Mouse (Mus musculus): ENCODE results near the gene Cdk7. TPM values are rescaled to one million over a fixed set of nuclear protein-coding genes. Genes with fewer than 3 reads are reported as not detected.
"Not testable (repeated sequence)": the region's sequence is repeated elsewhere in the genome, so short reads cannot be mapped to it uniquely, and the experiment has no call there.

Gene Cdk7
- polyA plus RNA-seq, 1 experiment from 2014 or later: 87.2 TPM

- 0 out of 2 replicates have a peak, but pooled peaks cover 7% of the 10 kb centered on the region for H3K4me1 ChIP-seq (replicated peaks; ENCODE audit: insufficient read depth, low read length)
- peak overlapping the region; percentile 98 for H3K27ac ChIP-seq
- H3K4me2 ChIP-seq (ENCODE audit: low read length): peak overlapping the region; percentile 83
- H3K36me3 ChIP-seq (ENCODE audit: insufficient read depth, low read length): peaks cover 9% of the 10 kb centered on the region
- H3K9me3 ChIP-seq (replicated peaks; ENCODE audit: low read length): no peaks in the 10 kb centered on the region
- ATAC-seq (replicated peaks; ENCODE audit: low FRiP score, low read depth) (no peak), DNase-seq (ENCODE audit: low spot score) (no peak)
- H3K4me3 ChIP-seq (replicated peaks; ENCODE audit: low read depth, low read length): peak overlapping the region; percentile 85
- under 1% methylated on average over 30 of the region's 30 CpGs for WGBS
- H3K27me3 ChIP-seq (ENCODE audit: insufficient read depth, low read length): no peaks in the 10 kb centered on the region
- peak overlapping the region; percentile 87 for H3K9ac ChIP-seq (ENCODE audit: low read depth, low read length)
- no peak for TF ChIP-seq CTCF (IDR thresholded peaks at IDR 0.05; ENCODE audit: low read depth)
These were observed 432 bp downstream of the Cdk7 start for GRCm38 (mm10) chr13:100730153-100730860.

DNA sequence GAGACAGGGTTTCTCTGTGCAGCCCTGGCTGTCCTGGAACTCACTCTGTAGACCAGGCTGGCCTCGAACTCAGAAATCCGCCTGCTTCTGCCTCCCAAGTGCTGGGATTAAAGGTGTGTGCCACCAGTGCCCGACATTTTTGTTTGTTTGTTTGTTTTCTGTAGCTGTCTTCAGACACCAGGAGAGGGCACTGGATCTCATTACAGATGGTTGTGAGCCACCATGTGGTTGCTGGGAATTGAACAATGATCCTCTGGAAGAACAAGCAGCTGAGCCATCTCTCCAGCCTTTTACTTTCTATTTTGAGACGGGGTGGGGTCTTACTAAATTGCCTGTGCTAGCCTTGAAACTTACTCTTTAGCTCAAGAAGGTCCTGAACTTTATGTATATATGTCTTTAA is 2.2 kb downstream of the Cdk7 start:
- H3K4me1 ChIP-seq (replicated peaks; ENCODE audit: insufficient read depth, low read length); H3K27ac ChIP-seq; ATAC-seq (replicated peaks; ENCODE audit: low FRiP score, low read depth); H3K36me3 ChIP-seq (ENCODE audit: insufficient read depth, low read length); H3K27me3 ChIP-seq (ENCODE audit: insufficient read depth, low read length); H3K4me3 ChIP-seq (replicated peaks; ENCODE audit: low read depth, low read length); H3K4me2 ChIP-seq (ENCODE audit: low read length); H3K9ac ChIP-seq (ENCODE audit: low read depth, low read length); DNase-seq (ENCODE audit: low spot score); H3K9me3 ChIP-seq (replicated peaks; ENCODE audit: low read length): not testable (repeated sequence)
- WGBS: 92% methylated on average over 4 of the region's 4 CpGs

GRCm38 (mm10) chr13:100728086-100728485 is 2.7 kb downstream of the Cdk7 start:
- H3K4me3 ChIP-seq (replicated peaks; ENCODE audit: low read depth, low read length): no peak overlapping the region
- H3K27ac ChIP-seq: no peak overlapping the region
- no peak for TF ChIP-seq CTCF (IDR thresholded peaks at IDR 0.05; ENCODE audit: low read depth)
- H3K9me3 ChIP-seq (replicated peaks; ENCODE audit: low read length): no peaks in the 10 kb centered on the region
- ATAC-seq (replicated peaks; ENCODE audit: low FRiP score, low read depth): no peak
- WGBS: 92% methylated on average over 5 of the region's 5 CpGs
- peaks cover 5% of the 10 kb centered on the region; the same call in 1 of the 2 replicates for H3K36me3 ChIP-seq (ENCODE audit: insufficient read depth, low read length)
- DNase-seq (ENCODE audit: low spot score): no peak
- no peaks in the 10 kb centered on the region for H3K27me3 ChIP-seq (ENCODE audit: insufficient read depth, low read length)
- H3K9ac ChIP-seq (ENCODE audit: low read depth, low read length): no peak overlapping the region
- H3K4me1 ChIP-seq (replicated peaks; ENCODE audit: insufficient read depth, low read length): 0 out of 2 replicates have a peak, but pooled peaks cover 7% of the 10 kb centered on the region
- H3K4me2 ChIP-seq (ENCODE audit: low read length): no peak overlapping the region

DNA sequence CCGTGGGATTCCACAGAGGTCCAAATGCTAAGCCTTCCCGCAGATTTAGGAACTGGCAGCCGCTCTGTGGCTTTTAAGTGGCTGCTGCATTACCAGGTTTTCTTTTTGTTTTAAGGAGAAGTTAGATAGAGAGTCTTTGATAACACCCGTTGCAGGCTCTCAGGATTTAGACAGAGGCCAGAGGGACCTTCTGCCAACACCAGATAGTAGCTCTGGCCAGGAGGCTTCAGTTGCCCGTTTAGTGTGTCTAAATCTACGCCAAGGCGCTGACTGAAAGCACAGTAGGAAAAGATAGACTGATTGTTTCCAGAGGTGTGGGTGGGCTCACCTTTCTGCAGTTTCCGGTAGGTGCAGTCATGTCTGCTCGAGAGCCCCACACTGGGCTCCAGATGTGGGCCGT is 5.5 kb downstream of the Cdk7 start:
- ATAC-seq (replicated peaks; ENCODE audit: low FRiP score, low read depth): no peak
- DNase-seq (ENCODE audit: low spot score): no peak
- Histone ChIP-seq H3K4me2 (ENCODE audit: low read length) (no peak overlapping the region), H3K9ac (ENCODE audit: low read depth, low read length) (no peak overlapping the region), H3K9me3 (replicated peaks; ENCODE audit: low read length) (no peaks in the 10 kb centered on the region), H3K4me3 (replicated peaks; ENCODE audit: low read depth, low read length) (no peak overlapping the region), H3K27me3 (ENCODE audit: insufficient read depth, low read length) (no peaks in the 10 kb centered on the region), H3K4me1 (replicated peaks; ENCODE audit: insufficient read depth, low read length) (0 out of 2 replicates have a peak, but pooled peaks cover 7% of the 10 kb centered on the region), H3K27ac (no peak overlapping the region), H3K36me3 (ENCODE audit: insufficient read depth, low read length) (peaks cover 7% of the 10 kb centered on the region; the same call in 1 of the 2 replicates)
- no peak for TF ChIP-seq CTCF (IDR thresholded peaks at IDR 0.05; ENCODE audit: low read depth)
- 90% methylated on average over 10 of the region's 10 CpGs for WGBS

DNA sequence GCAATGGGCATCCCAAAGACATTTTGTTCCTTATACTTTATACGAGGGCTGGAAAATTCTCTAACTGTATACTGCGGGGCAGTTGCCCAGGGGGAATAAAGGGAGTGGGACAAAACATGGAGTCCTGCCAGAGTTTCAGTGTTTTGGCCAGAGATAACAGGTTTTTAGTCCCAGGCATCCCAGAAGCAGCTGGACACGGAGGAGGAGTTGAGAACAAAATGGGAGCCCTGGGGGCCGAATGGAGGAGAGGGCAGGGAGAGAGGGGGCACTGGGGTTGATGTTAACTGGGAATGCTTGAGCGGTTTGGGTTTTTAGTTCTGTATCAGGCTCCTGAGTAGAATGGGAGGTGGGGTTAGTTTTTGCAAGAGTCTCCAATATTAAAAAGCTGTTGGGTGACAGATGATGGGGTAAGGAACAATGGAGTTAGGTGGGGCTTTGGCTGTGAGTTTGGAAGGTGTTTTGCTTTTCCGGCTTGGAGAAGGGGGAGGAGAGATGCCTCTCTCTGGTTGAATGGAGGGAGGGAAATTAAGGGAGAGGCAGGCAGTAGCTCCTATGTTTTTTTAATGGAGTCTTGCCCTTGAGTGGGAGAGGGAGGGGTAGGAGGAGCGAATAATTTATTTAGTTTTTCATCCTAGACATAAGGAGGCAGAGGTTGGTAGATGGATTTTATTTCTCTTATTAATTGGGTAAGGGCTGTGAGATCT is 6.5 kb downstream of the Cdk7 start:
- WGBS: 50% methylated on average over 7 of the region's 7 CpGs
- peaks cover 10% of the 10 kb centered on the region; the same call in 1 of the 2 replicates for H3K36me3 ChIP-seq (ENCODE audit: insufficient read depth, low read length)

GRCm38 (mm10) chr13:100721656-100722055 is 9.1 kb downstream of the Cdk7 start:
- DNase-seq (ENCODE audit: low spot score) (no peak), ATAC-seq (replicated peaks; ENCODE audit: low FRiP score, low read depth) (no peak)
- H3K4me3 ChIP-seq (replicated peaks; ENCODE audit: low read depth, low read length): no peak overlapping the region
- H3K27me3 ChIP-seq (ENCODE audit: insufficient read depth, low read length): no peaks in the 10 kb centered on the region
- peaks cover 19% of the 10 kb centered on the region for H3K36me3 ChIP-seq (ENCODE audit: insufficient read depth, low read length)
- no peaks in the 10 kb centered on the region for H3K4me1 ChIP-seq (replicated peaks; ENCODE audit: insufficient read depth, low read length)
- H3K9me3 ChIP-seq (replicated peaks; ENCODE audit: low read length): no peaks in the 10 kb centered on the region
- H3K9ac ChIP-seq (ENCODE audit: low read depth, low read length): no peak overlapping the region
- no peak overlapping the region for H3K4me2 ChIP-seq (ENCODE audit: low read length)
- H3K27ac ChIP-seq: no peak overlapping the region
- 91% methylated on average over 5 of the region's 5 CpGs for WGBS
- TF ChIP-seq CTCF (IDR thresholded peaks at IDR 0.05; ENCODE audit: low read depth): no peak

More for the DNA sequence above, 6.5 kb downstream of the Cdk7 start:
- 0 out of 2 replicates have a peak, but pooled peaks cover 3% of the 10 kb centered on the region for H3K4me1 ChIP-seq (replicated peaks; ENCODE audit: insufficient read depth, low read length)
- H3K4me2 ChIP-seq (ENCODE audit: low read length): no peak overlapping the region
- H3K9me3 ChIP-seq (replicated peaks; ENCODE audit: low read length): no peaks in the 10 kb centered on the region
- no peak for TF ChIP-seq CTCF (IDR thresholded peaks at IDR 0.05; ENCODE audit: low read depth)
- H3K27ac ChIP-seq: no peak overlapping the region
- H3K9ac ChIP-seq (ENCODE audit: low read depth, low read length): no peak overlapping the region
- ATAC-seq (replicated peaks; ENCODE audit: low FRiP score, low read depth) (0 out of 2 replicates have a peak, but pooled peaks have one; percentile 10), DNase-seq (ENCODE audit: low spot score) (peak; percentile 36)
- no peak overlapping the region for H3K4me3 ChIP-seq (replicated peaks; ENCODE audit: low read depth, low read length)
- no peaks in the 10 kb centered on the region for H3K27me3 ChIP-seq (ENCODE audit: insufficient read depth, low read length)
